Mouse (Mus musculus): ENCODE measurements around the gene Lbx1.

GRCm38 (mm10) chr19:45232443-45233410, 2.9 kb downstream of the Lbx1 start:
- TF ChIP-seq POLR2A (IDR thresholded peaks at IDR 0.05; ENCODE audit: control insufficient read depth, low read depth, low read length) (no peak), CTCF (IDR thresholded peaks at IDR 0.05; ENCODE audit: control insufficient read depth, insufficient read depth, insufficient replicate concordance, low read depth, low read length) (no peak)
